Mouse (Mus musculus) cerebellum, postnatal 10 days (tissue): ENCODE measurements around the gene Pxmp2.

Experiments used
- DNase-seq, 2 experiments: peaks; one replicate each; pipeline ENCODE4 v3.0.0; 2021; ENCODE audit warnings: mixed read lengths in 2 of 2

The Pxmp2 gene

DNA sequence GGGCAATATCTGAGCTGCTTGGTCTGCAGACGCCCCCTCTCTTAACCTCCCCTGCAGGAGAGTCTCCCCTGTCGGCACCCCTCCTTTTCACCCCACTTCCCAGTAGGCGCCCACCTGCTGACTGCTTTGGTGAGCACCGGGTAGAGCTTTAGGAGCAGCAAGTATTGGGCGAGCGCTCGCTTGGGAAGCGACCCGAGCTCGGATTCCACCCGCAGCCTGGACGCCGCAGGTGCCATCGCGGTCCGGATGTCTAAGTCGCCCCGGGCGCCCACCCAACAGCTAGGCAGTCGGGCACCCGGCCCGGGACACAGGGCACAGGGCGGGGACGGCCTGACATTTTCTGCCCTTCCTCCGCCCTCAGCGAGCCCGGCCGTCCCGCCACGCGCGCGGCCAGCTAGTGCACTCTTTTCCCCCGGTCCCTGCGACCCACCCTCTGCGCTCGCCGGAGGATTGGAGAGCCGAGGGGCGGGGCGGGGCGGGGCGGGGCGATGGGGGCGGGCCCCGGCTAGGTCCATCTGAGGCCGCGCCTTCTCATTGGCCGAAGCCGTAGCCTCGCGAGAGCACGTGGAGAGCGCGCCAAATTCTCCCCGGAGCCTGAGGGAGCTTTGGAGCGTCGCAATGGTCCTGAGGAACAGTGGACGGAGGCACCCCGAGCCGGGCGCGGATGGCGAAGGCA lies at the start of gene Pxmp2, which contains the start of gene Pole:
Gene Pxmp2, minus strand, starts transcription at position 417 of the 676 bp plus-strand sequence.
Gene Pole, plus strand, starts transcription at position 537 of the 676 bp plus-strand sequence.
- peak; percentile 95 to 96 for DNase-seq

GRCm38 (mm10) chr5:110330508-110330907 lies 44.5 kb upstream of the Pxmp2 start:
- DNase-seq: no peak

- no peak for DNase-seq
Measured at GRCm38 (mm10) chr5:110313127-110313526, 27.1 kb upstream of the Pxmp2 start.

DNA sequence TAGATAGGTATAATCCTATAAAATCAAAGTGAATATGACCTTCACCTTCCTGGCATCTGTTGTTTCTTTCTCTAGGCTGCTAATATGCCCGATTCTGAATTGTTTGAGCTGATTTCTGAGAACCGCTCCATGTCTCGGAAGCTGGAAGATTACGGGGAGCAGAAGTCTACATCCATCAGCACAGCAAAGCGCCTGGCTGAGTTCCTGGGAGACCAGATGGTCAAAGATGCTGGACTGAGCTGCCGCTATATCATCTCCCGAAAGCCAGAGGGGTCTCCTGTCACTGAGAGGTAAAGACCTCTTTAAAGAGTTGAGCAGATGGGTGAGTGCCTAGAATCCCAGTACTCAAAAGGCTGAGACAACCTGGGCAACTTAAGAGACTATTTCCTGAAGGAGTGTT lies 22.9 kb upstream of the Pxmp2 start:
- peak; percentile 78 to 81 for DNase-seq

- DNase-seq: no peak
Measured at GRCm38 (mm10) chr5:110300591-110300990, 14.6 kb upstream of the Pxmp2 start.

DNA sequence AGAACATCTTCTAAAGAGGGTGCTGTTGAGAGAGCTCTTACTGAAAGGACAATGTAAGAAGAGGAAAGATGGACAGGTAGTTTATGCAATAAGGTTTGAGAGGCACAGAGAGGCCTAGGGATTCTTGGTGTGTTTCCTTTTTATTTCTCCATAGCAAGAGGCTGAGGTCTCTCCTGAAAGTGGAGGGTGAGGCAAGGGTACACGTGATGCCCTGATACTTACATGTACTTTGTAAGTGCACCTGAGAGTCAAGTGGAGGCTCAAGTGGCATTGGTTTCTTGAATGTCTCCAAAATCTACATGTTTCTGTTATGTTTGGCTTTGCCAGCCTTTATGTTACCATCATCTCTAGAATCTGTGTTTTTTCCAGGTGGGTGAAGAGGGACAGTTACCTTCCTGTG lies 10.7 kb upstream of the Pxmp2 start:
- no peak for DNase-seq

- no peak for DNase-seq
Measured at GRCm38 (mm10) chr5:110291649-110292048, 5.7 kb upstream of the Pxmp2 start.

DNA sequence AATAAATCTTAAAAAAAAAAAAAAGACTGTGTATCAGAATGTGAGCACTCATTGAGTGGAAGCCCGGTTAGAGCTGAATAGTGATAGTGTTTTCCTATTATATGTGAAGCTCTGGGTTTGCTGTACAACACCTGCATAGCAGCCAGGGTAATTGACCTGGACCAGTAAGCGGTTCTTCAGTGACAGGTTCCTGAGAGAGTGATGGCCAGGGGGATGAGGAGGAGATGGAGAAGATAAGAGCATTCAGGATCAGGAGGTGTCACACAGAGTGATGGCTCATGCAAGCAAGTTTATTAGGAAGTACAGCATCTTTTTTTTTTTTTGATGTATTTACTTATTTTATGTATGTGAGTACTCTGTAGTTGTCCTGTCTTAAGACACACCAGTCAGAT lies 1.1 kb upstream of the Pxmp2 start:
- DNase-seq: no peak

DNA sequence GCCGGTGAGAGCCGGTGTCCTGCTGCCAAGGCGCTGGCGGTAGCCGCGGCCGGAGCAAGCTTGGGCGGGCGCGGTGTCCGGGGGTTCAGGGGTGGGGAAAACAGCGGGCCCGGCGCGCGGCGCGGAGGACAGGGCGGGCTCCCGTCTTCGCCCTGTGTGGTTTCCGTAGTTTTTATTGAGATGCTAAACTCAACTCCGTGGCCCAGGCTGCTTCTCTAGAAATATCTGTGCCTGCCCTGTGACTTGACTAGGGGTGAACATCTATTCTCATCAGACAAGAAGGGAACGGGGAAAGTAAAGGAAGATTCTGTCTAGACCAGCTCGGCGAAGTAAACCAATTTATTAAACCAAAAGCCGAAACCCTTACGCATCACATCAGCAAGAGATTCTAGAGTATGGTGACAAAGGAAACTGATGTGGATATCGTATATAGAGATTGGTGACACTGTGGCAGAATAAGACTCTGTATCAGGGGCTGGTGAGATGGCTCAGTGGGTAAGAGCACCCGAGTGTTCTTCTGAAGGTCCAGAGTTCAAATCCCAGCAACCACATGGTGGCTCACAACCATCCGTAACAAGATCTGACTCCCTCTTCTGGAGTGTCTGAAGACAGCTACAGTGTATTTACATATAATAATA lies 579 bp upstream of the Pxmp2 start:
- DNase-seq: no peak

- DNase-seq: no peak
Measured at GRCm38 (mm10) chr5:110285156-110285555, 830 bp downstream of the Pxmp2 start.

GRCm38 (mm10) chr5:110284536-110284935 lies 1.4 kb downstream of the Pxmp2 start:
- DNase-seq: peak; percentile 77 to 83

- no peak for DNase-seq
Measured at GRCm38 (mm10) chr5:110281984-110282383, 4.0 kb downstream of the Pxmp2 start.

DNA sequence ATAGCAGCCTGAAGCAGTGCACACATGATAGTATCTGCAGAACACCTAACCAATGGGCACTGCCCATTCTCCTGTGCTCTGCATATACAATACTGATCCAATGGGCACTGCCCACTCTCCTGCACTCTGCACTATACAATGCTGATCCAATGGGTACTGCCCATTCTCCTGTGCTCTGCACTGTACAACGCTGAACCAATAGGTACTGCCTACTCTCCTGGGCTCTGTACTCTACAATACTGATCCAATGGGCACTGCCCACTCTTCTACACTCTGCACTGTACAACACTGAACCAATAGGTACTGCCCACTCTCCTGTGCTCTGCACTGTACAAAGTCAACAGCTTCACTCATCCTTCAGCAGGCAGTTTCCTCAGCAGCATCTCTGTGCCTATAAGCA lies 9.1 kb downstream of the Pxmp2 start:
- no peak for DNase-seq

DNA sequence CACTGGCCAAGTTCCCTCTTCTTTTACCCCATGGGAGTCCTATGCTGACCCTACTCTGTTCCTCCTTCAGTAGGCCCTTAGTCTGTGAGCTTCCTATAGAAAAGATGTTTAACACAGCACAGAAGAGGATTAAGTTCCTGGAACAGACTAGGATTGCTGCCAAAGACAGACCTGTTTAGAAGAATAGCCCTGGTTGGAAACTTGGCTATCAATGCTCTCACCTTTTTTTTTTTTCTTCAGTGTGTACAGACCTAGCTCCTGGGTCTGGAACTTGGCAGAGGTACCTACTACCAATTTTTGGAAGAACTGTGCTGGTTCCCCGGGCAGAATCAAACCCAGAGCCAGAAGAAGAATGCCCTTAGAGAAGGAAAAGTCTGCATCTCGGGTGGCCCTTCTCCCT lies 9.6 kb downstream of the Pxmp2 start:
- DNase-seq: no peak

GRCm38 (mm10) chr5:110274846-110275245 lies 11.1 kb downstream of the Pxmp2 start:
- DNase-seq: no peak

DNA sequence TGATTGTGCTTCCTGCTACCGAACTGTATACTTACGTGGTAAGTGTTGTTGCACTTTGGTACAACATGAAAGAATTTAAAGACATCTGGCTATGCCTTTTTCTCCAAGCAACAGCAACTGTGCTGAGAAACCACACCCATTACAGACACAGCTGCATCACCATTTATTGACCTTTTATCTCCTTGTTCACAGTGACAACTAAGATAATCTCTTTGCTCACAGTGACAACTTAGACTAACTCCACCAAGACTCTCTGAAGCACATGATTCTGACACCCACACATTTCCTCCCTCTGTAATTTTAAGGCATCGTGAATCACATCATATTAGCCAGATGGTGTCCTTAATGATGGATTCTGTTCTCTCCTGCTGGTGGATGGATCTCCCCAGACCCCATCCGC lies 11.8 kb downstream of the Pxmp2 start:
- no peak for DNase-seq

DNA sequence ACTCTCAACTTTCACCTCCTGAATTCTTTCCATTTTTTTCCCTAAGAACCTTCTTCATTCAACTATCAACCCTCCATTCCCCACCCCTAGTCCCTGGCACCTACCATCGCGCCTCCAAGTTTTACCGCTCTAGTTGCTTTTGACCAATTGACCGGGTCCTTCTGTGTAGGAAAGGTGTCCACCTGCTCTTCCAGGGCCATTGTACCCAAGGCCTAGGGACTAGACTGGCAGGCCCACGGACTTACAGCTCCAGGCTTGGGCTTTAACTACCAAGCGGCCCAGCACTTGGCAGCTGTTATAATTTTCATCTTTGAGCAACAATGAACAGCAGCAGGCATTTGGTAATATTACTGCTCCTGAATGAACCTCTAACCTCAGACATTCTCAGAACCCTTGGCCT lies 15.7 kb downstream of the Pxmp2 start:
- peak in 1 of 2 experiments; percentile 18 for DNase-seq

GRCm38 (mm10) chr5:110269141-110270101 lies 16.6 kb downstream of the Pxmp2 start, which contains the start of gene Pgam5:
Pgam5 (minus strand) TSS chr5:110269913.
- DNase-seq: peak; percentile 97 to 99

DNA sequence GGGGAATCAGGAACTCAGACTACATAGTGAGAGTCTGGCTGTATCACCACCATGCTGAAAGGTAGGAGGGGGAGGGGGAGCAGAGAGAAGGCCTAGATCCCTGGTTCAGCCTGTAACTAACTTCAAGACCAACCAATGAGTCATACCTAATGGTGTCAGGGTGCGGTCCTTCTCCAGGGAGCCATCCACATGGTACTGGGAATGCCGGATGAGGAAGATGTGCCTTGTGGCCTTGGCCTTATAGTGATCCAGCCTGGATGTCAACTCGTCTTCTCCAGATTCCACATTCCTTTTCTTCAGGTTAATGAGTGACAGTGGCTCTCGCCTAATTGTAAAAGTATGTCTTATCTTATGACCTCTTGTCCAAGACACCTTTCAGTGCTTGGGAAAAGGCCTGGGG lies 19.0 kb downstream of the Pxmp2 start:
- DNase-seq: no peak

GRCm38 (mm10) chr5:110244091-110244490 lies 41.9 kb downstream of the Pxmp2 start:
- no peak for DNase-seq

- DNase-seq: no peak
Measured at GRCm38 (mm10) chr5:110232346-110232745, 53.6 kb downstream of the Pxmp2 start.

GRCm38 (mm10) chr5:110231638-110232037 lies 54.3 kb downstream of the Pxmp2 start:
- peak; percentile 23 to 27 for DNase-seq

- peak; percentile 93 to 95 for DNase-seq
Measured at GRCm38 (mm10) chr5:110230780-110231461, 55.1 kb downstream of the Pxmp2 start, which contains the start of gene Ankle2. Ankle2 (plus strand) TSS chr5:110231004.
